Mouse (Mus musculus) heart, postnatal 25 days (tissue): ENCODE measurements around the gene Wnk1. TPM values are rescaled to one million over a fixed set of nuclear protein-coding genes. Genes with fewer than 3 reads are reported as not detected.

Experiments
- DNase-seq: peaks from one replicate; pipeline ENCODE4 v3.0.0; 2022; ENCODE audit warnings: low spot score
- intact Hi-C: fragments of 180-260 bp; cut with DNase I; formaldehyde crosslinking; loops from one replicate; pipeline ENCODE4 v1.15.1; 2025
- total RNA-seq, 2 experiments: library from RNA; stranded (reverse); gene quantifications; 2 replicates each; pipeline ENCODE4 v1.2.3; 2021

Gene Wnk1
- total RNA-seq, 2 experiments from 2014 or later: 296 to 335 TPM

GRCm38 (mm10) chr6:120045406-120045805 is 6.9 kb upstream of the Wnk1 start:
- intact Hi-C loops: no loop called here
- no peak for DNase-seq

- no peak for DNase-seq
- intact Hi-C loops: no loop called here
These were observed 4.3 kb upstream of the Wnk1 start for GRCm38 (mm10) chr6:120042632-120043220.

GRCm38 (mm10) chr6:120040557-120040857 is 2.0 kb upstream of the Wnk1 start:
- DNase-seq: no peak
- intact Hi-C loops: no loop called here

DNA sequence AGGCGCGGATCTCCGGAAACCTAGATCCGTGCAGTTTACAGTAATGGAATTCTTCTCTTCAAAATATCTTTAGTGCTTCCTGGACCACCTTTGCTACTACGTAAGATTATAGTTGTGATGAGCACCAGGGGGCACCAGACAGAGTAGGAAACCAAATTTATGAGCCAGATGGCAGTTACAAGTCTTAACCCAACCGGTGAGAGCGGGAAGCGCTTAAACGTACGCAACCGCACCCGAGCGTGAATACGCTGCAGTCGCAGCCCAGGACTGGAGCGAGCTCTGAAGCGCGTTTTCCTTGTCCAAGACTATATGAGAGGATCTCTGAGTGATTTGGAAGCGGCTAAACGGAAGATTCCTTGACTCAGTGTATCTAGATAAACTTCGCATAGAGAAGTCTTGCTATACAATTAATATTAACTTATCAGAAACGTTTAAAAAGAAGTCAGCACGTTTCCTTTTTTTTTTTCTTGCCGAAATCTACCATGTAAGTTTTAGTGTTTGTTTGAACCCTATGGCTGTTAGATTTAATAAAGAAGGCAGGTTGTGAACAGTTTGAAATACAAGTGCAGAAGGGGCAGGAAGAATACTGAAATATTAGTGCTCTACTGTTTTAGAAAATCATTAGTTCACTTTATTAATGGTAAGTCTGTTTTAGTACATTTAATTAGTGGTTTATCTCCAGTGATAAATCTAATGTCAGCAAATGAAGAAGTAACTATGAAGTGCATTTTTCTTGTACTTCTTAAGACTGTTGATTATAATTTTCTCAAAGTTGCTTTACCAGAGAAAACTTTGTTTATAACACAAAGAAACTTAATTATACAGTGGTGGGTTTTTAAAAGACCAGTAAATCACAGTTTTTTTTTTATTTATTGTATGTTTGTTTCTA is 1.4 kb upstream of the Wnk1 start:
- DNase-seq: peak; percentile 69
- intact Hi-C loops: loop anchor here (1.0 to 5.0 kb wide), 3 partner anchors 38 to 153 kb away; no protein-coding TSS in a partner anchor

DNA sequence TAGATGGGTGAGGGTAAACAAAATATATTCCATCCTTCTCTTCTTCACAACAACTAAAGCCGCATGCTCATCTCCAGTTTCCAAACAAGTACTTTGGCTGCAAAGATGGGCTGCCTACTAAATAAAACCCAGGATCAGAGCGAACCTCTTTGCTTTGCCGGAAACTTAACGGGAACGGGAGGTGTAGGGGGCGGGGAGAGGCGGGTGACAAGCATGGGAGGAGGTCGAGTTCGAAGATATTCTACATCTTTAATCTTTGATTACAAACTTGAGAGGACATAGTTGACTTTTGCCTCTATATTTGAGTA is 738 bp upstream of the Wnk1 start:
- intact Hi-C loops: loop anchor here (1.0 to 5.0 kb wide), 3 partner anchors 37 to 154 kb away; no protein-coding TSS in a partner anchor
- no peak for DNase-seq

GRCm38 (mm10) chr6:120037636-120038365 is 671 bp downstream of the Wnk1 start:
- intact Hi-C loops: loop anchor here (2.0 to 5.0 kb wide), 2 partner anchors 21 to 36 kb away; no protein-coding TSS in a partner anchor
- peak; percentile 70 for DNase-seq

GRCm38 (mm10) chr6:120037004-120037635 is 1.4 kb downstream of the Wnk1 start:
- intact Hi-C loops: loop anchor here (2.0 to 5.0 kb wide), 2 partner anchors 20 to 35 kb away; no protein-coding TSS in a partner anchor
- DNase-seq: peak; percentile 43

DNA sequence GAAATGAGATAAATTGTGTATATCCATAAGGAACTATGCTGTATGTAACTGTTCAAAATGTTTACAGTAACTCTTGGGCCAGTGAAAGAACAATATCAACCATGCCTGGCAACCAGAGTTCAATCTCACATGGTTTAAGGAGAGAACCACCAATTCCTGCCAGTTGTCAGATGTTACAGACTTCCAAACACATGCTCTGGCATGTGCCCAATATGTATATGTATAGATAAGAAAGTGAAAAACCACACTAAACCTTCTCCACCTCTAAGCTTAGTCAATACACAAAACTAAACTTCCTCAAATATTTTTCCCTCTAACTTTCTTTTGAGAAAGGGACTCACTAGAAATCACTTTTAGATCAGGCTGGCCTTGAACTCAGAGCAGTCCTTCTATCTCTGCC is 13.9 kb downstream of the Wnk1 start:
- intact Hi-C loops: no loop called here

GRCm38 (mm10) chr6:120023746-120024145 is 14.7 kb downstream of the Wnk1 start:
- intact Hi-C loops: no loop called here
- no peak for DNase-seq

More for the DNA sequence above, 13.9 kb downstream of the Wnk1 start:
- no peak for DNase-seq

DNA sequence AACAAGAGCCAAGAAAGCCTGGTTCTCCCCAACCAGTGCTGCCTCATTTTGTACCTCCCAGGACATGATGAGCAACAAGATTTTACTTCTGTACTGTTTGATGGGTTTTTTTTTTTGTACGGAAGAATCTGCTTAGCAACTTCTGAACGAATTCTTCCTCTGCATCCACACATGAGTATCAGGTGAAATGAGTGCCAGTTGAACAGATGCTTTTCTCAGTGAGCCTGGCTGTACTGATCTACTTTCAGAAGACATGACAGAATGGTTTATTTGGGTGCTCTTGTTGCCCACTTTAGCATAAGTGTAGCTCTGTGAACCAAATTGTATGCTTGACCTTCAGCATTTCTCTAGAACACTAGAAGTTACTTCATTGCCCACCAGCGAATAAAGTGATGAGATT is 16.4 kb downstream of the Wnk1 start:
- no peak for DNase-seq
- intact Hi-C loops: no loop called here

DNA sequence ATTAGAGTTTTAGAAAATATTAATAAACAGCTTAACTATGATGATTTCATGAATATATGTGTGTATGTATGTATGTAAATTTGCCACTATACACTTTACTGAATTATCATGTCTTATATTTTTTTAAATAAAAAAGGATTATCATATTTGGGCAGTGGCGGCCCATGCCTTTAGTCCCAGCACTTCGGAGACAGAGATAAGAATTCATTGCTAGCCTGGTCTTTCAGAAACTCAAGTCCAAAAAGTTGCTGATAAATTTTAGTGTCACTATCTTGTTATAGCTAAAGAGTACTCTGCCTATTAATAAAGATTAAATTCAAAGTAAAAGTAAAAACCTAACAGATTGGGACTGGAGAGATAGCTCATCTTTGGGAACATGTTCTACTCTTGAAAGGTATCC is 18.8 kb downstream of the Wnk1 start:
- intact Hi-C loops: no loop called here
- no peak for DNase-seq

GRCm38 (mm10) chr6:120013125-120013524 is 25.3 kb downstream of the Wnk1 start:
- no peak for DNase-seq

DNA sequence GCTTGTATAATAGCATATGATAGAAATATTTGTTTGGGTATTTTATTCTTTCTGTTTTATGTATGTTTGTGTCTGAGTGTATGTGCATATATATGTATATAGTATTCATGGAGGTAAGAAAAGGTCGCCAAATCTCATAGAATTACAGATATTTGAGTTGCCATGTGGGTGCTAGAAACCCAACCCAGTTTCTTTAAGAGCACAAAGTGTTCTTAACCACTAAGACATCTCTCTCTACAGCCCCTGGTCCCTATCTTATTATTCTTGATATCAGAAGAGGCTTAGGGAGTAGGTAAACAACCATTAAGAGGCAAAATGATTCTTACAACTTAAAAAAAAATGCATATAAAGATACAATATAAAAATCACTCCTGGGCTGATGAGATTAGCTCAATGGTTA is 27.0 kb downstream of the Wnk1 start:
- no peak for DNase-seq
- intact Hi-C loops: no loop called here

More at GRCm38 (mm10) chr6:120013125-120013524, 25.3 kb downstream of the Wnk1 start:
- intact Hi-C loops: no loop called here

DNA sequence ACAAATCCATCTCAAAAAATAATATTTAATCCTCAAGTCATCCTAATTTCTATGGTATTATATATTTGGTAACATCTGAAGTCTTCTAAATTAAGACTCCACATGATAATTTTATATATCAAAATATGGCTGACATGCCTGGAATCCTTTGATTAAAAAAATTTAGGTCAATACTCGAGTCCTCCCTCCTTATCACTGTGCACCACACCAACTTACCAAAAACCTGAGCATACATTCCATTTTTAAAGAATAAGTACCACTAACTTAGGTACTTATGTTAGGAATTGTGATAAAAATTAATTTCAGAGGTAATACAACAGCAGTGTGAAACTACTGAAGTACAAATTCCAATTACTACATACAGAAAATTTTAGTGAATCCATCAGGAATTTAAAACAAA is 27.5 kb downstream of the Wnk1 start:
- no peak for DNase-seq
- intact Hi-C loops: no loop called here

- intact Hi-C loops: no loop called here
- DNase-seq: no peak
These were observed 27.9 kb downstream of the Wnk1 start for GRCm38 (mm10) chr6:120010535-120010934.

- DNase-seq: no peak
- intact Hi-C loops: loop anchor here (1.0 to 10.0 kb wide), 4 partner anchors 36 to 517 kb away; partner anchors contain the start of gene Wnk1
These were observed 36.8 kb downstream of the Wnk1 start for GRCm38 (mm10) chr6:120001718-120002117.

GRCm38 (mm10) chr6:119996480-119996879 is 42.0 kb downstream of the Wnk1 start:
- intact Hi-C loops: no loop called here

DNA sequence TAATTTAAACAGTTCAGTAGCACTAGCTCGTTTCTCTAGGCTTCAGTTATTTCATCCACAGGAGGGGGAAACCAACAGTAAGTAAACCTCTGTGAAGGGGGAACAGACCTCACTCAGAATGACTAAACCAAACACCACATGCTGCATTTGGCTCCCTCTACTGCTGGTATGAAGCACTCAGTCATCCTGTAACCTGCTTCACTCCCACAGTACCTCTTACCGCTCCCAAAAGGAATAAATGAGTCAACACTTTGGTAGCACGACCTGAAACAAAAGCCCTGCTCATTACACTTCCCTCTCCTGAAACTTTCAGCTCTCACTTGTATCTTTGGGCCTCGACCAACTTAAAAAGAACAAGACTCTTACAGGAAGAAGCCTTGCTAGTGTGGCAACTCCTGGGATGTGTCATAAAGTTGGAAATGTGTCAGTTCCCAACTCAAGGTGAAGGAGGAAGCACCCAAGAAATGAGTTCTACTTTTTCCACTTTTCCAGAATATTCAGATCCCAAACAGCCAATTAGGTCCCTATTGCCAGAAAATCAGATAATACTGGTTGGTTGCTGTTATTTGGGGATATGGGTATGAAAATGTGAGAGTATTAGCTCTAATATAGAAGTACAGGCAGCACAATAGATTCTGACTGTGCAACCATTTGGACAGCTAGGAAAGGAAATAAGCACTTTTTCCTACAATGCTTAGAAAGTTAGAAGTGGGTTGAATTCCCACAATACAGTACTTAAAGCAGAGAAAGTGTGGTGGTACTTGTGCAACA is 114.1 kb downstream of the Wnk1 start:
- intact Hi-C loops: loop anchor here (2.0 to 5.0 kb wide), 2 partner anchors 132 to 437 kb away; no protein-coding TSS in a partner anchor
- no peak for DNase-seq

More at GRCm38 (mm10) chr6:119996480-119996879, 42.0 kb downstream of the Wnk1 start:
- no peak for DNase-seq

DNA sequence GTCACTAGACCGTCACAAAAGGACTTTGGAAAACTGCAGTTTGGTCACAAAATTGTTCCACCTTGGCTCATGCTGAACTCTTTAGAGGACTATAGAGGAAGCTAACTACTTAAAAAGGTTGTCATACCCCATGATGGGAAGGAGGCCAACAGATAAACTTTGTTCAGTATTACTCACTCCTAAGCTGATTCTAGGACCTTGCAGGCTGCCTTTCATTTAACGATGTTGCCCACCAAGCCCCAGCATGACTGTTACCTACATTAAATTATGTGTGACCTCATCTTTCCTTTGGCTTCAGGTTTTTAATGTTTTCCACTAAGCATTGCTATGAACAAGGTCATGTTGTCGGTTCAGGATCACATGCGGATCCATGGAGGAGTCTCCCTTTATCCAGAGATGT is 115.9 kb downstream of the Wnk1 start:
- intact Hi-C loops: loop anchor here (5.0 kb wide), 1 partner anchor 435 kb away; no protein-coding TSS in a partner anchor
- DNase-seq: no peak
